Mouse (Mus musculus) thymus, adult 2 months (tissue): ENCODE results near the gene Stradb. TPM values are rescaled to one million over a fixed set of nuclear protein-coding genes. Genes with fewer than 3 reads are reported as not detected.

Experiments used
- DNase-seq: peaks from one replicate; pipeline ENCODE4 v3.0.0; 2021
- H3K27ac ChIP-seq: fragments of 200-500 bp; 2 replicates; pipeline ENCODE4 v1.5.1; 2012; ENCODE audit warnings: low read length, control low read depth; ENCODE audit not compliant: control insufficient read depth, insufficient read depth
- H3K27me3 ChIP-seq: fragments of 200-500 bp; 2 replicates; pipeline ENCODE4 v1.6.1; 2012; ENCODE audit warnings: mild to moderate bottlenecking, low read length, moderate library complexity, mixed read lengths; ENCODE audit not compliant: control insufficient read depth, insufficient read depth
- H3K36me3 ChIP-seq: fragments of 200-500 bp; 2 replicates; pipeline ENCODE4 v1.6.1; 2012; ENCODE audit warnings: mild to moderate bottlenecking, low read length, moderate library complexity; ENCODE audit not compliant: control insufficient read depth, insufficient read depth
- H3K4me1 ChIP-seq: fragments of 200-500 bp; replicated peaks from 2 replicates; pipeline ENCODE4 v1.6.1; 2012; ENCODE audit warnings: low read length; ENCODE audit not compliant: control insufficient read depth, insufficient read depth
- H3K4me3 ChIP-seq: fragments of 200-500 bp; 2 replicates; pipeline ENCODE4 v1.5.1; 2012; ENCODE audit warnings: mild to moderate bottlenecking, low read length, control low read depth, moderate library complexity; ENCODE audit not compliant: control insufficient read depth, insufficient read depth
- CTCF ChIP-seq: fragments of 200-500 bp; IDR thresholded peaks from 2 replicates; pipeline ENCODE4 v1.5.1; 2012; ENCODE audit warnings: mild to moderate bottlenecking, control low read depth, low read length, moderate library complexity, borderline replicate concordance; ENCODE audit not compliant: control insufficient read depth, poor library complexity, insufficient read depth; ENCODE audit errors: extremely low read depth
- POLR2A ChIP-seq: fragments of 200-500 bp; IDR thresholded peaks from 2 replicates; pipeline ENCODE4 v1.6.1; 2012; ENCODE audit warnings: mild to moderate bottlenecking, low read length, control low read depth, moderate library complexity; ENCODE audit not compliant: control insufficient read depth, poor library complexity, insufficient read depth; ENCODE audit errors: extremely low read depth
- WGBS: fragments of 180-500 bp; shearing (Covaris S2); methylation state at CpG from one replicate; pipeline ENCODE4 v1.1.7; 2018; 5-methylcytosine and 5-hydroxymethylcytosine counted together
- polyA plus RNA-seq: library from polyadenylated mRNA; depleted of rRNA; stranded (reverse); fragments of >200 nt; gene quantifications from 2 replicates; pipeline ENCODE4 v1.2.3, GENCODE M21; 2012; rRNA removed

Stradb gene
- polyA plus RNA-seq, 1 experiment = 15.6 TPM

DNA sequence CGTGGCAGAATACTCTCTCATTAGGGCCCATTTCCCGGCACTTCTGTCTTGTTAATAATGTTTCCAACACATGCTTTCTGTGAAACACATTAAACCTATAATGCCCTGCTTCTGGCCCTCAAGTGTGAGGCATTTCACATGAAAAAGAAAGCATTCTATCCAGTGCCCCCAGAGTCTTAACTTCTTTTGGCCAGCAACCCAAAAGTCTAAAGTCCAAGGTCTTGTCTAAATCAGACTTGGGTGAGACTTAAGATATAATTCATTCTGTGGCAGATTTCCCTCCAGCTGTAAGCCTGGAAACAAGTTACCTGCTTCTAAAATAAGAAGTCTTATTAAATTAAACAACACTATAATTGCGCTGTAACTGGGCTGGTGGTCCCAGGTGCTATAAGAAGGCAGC lies 48.2 kb downstream of the Stradb start:
- no peaks in the 10 kb centered on the region for H3K27me3 ChIP-seq
- H3K27ac ChIP-seq = no peak overlapping the region
- H3K4me3 ChIP-seq = no peak overlapping the region
- H3K4me1 ChIP-seq = no peaks in the 10 kb centered on the region
- DNase-seq = no peak
- H3K36me3 ChIP-seq = no peaks in the 10 kb centered on the region
- TF ChIP-seq CTCF = no peak
- 84% methylated on average over 3 of the region's 3 CpGs for WGBS

DNA sequence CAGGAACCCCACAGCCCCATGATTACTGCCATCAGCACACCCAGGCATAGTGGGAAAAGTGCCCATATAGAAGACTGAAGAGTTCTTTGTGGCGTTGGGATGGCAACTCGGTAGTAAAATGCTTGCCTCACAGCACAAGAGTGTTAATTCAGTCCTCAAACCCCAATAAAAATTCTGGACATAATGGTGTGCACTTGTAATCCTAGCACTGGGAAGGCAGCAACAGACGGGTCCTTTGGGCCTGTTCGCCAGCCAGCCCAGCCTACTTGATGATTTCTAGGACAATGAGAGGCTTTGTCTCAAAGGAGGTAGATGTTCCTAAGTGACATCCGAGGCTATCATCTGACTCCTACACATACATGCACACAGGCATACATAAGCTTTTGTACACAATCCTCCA lies 64.4 kb downstream of the Stradb start:
- Histone ChIP-seq H3K4me3 (no peak overlapping the region), H3K36me3 (no peaks in the 10 kb centered on the region), H3K27me3 (no peaks in the 10 kb centered on the region), H3K27ac (no peak overlapping the region), H3K4me1 (no peaks in the 10 kb centered on the region)
- TF ChIP-seq POLR2A (no peak), CTCF (no peak)
- WGBS = 97% methylated on average over 5 of the region's 5 CpGs
- no peak for DNase-seq

Other genes starting within 250 kb of the Stradb start
- gene Casp8, start 178.1 kb upstream of the Stradb start, polyA plus RNA-seq = 12.0 and 12.3 TPM in 2 replicates
- gene Trak2, start 92 bp upstream of the Stradb start, polyA plus RNA-seq = 46.6 and 52.0 TPM in 2 replicates
- not detected in 2 replicates for gene C2cd6, start 121.4 kb downstream of the Stradb start, polyA plus RNA-seq
- gene Tmem237, start 146.9 kb downstream of the Stradb start, polyA plus RNA-seq = 2.3 and 3.6 TPM in 2 replicates
- gene Mpp4, start 189.9 kb downstream of the Stradb start, polyA plus RNA-seq = 9.8 and 11.5 TPM in 2 replicates